Mouse (Mus musculus): Measurements from ENCODE around the gene Plk5.

Plk5 gene

DNA sequence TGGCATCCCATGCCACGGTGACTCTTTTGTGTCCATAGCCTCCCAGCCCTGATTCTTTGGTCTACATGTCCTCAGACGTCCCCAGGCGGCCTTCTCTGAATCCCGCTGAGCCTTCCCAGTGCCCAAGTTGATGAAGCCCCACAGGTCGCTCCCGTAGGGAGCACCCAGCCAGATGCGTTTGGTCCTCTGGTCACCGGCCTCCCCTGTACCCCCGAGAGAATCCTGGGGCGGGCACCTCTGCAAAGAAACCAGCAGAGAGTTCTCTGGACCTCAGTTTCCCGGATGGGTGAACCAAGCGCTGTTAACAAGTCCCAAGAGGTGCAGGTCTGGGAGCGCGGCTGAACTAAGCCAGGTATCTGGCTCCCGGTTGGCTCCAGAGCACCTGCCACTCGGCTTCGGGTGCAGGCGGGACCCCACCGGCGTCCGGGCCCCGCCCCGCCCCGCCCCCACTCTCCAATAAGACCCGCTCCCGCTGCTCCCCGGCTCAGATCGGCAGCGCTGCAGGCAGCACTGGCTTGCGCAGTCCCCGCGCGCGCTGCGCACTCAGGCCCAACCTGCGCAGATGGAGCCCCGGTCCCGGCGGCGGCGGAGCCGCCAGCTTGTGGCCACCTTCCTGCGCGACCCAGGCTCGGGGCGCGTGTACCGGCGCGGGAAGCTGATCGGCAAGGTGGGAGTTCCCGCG is at the start of gene Plk5:
Plk5 (plus strand) TSS at position 459 of the 682 bp plus-strand sequence.
- DNase-seq (ENCODE audit: low spot score in 2 of 2), result no peak

DNA sequence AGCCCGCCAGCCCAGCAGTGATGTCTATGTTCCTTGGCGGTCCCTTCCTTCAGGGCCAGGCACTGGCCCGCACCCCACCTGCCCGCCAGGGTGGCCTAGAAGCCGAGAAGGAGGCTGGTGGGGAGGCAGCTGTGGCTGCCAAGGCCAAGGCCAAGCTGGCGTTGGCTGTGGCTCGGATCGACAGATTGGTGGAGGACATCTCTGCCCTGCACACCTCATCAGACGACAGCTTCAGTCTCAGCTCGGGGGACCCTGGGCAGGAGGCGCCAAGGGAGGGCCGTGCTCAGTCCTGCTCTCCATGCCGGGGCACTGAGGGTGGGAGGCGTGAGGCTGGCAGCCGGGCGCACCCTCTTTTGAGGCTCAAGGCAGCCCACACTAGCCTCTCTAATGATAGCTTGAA is 44.7 kb upstream of the Plk5 start:
- no peak for DNase-seq (ENCODE audit: low spot score in 2 of 2)

DNA sequence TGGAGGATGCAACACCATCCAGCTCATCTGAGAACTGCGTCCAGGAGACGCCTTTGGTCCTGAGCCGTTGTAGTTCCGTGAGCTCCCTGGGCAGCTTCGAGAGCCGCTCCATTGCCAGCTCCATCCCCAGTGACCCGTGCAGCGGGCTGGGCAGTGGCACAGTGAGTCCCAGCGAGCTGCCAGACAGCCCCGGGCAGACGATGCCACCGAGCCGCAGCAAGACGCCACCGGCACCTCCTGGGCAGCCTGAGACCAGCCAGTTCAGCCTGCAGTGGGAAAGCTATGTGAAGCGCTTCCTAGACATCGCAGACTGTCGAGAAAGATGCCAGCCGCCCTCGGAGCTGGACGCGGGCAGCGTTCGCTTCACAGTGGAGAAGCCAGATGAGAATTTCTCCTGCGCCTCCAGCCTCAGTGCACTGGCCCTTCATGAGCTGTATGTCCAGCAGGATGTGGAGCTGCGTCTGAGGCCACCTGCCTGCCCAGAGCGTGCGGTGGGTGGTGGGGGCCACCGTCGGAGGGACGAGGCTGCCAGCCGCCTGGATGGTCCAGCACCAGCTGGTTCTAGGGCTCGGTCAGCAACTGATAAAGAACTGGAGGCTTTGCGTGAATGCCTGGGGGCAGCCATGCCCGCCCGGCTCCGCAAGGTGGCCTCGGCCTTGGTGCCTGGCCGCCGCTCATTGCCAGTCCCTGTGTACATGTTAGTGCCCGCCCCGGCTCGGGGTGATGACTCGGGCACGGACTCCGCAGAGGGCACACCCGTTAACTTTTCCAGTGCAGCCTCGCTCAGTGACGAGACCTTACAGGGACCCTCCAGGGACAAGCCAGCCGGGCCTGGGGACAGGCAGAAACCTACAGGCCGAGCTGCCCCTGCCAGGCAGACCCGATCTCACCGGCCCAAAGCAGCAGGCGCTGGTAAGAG is 43.4 kb upstream of the Plk5 start:
- no peak for DNase-seq (ENCODE audit: low spot score in 2 of 2)

DNA sequence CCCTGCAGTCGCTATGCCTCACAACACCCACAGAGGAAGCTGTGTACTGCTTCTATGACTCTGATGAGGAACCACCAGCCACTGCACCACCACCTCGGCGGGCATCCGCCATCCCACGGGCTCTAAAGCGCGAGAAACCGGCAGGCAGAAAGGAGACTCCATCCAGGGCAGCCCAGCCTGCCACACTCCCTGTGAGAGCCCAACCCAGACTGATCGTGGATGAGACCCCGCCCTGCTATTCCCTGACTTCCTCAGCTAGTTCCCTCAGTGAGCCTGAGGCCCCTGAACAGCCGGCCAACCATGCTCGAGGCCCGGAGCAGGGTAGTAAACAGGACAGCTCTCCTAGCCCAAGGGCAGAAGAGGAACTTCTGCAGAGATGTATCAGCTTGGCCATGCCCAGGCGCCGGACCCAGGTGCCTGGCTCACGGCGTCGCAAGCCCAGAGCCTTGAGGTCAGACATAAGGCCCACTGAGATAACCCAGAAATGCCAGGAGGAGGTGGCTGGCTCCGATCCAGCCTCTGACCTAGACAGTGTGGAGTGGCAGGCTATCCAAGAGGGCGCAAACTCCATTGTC is 42.5 kb upstream of the Plk5 start:
- peak in 1 of 2 experiments; percentile 48 for DNase-seq (ENCODE audit: low spot score in 2 of 2)

DNA sequence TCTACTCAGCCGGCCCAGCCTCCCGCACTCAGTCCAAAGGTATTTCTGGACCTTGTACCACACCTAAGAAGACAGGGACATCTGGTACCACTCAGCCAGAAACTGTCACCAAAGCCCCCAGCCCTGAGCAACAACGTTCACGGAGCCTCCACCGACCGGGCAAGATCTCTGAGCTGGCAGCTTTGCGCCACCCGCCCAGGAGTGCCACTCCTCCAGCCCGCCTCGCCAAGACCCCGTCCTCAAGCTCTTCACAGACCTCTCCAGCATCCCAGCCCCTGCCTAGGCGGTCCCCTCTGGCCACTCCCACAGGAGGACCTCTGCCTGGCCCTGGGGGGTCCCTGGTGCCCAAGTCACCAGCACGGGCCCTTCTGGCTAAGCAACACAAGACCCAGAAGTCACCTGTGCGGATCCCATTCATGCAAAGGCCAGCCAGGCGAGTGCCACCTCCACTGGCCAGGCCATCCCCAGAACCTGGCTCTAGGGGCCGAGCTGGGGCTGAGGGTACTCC is 41.7 kb upstream of the Plk5 start:
- no peak for DNase-seq (ENCODE audit: low spot score in 2 of 2)

DNA sequence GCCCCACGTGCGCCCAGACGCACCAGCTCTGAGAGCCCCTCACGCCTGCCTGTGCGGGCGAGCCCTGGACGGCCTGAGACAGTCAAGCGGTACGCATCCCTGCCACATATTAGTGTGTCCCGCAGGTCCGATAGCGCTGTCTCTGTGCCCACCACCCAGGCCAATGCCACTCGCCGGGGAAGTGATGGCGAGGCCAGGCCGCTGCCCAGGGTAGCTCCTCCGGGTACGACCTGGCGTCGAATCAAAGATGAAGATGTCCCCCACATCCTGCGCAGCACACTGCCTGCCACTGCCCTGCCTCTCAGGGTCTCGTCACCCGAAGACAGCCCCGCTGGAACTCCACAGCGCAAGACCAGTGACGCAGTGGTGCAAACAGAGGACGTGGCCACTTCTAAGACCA is 40.9 kb upstream of the Plk5 start:
- DNase-seq (ENCODE audit: low spot score in 2 of 2), result no peak

DNA sequence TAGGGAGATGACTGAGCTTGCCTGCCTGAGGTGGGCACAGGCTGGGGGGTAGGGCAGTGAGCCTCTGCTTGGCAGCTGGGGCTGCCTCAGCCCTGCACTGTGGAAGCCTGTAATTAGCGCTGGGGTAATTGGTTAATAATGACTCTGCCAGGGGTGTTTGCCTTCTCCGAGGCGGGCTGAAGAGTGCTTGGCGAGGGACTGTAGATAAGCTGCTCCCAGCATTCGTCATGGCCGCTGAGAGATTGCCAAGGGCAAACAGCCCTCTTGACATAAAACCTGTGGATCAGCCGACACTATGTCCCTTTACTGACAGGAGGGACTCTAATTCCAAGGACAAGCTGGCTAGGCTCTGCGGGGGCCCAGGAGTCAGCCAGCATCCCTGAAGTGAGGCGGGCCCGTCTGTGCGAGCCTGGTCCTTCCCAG is 39.9 kb upstream of the Plk5 start:
- no peak for DNase-seq (ENCODE audit: low spot score in 2 of 2)

DNA sequence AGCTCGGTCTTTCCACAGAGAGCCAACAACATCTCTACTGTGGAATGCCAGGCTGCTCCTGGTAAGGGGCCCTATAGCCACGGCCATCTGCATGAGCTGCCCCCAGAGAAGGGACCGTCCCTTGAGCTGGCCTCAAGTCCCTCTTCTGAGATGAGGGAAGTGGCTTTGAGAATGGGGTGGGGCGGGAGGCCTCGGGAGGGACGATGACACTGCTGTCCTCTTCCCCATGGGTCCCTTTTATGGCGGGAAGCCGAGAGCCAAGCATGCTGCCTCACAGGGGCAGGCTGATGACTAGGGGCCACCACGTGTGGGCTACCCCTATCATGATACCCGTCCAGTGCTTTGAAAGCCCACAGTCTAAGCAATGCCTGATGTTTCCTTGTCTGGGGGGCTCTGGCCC is 39.2 kb upstream of the Plk5 start:
- no peak for DNase-seq (ENCODE audit: low spot score in 2 of 2)

DNA sequence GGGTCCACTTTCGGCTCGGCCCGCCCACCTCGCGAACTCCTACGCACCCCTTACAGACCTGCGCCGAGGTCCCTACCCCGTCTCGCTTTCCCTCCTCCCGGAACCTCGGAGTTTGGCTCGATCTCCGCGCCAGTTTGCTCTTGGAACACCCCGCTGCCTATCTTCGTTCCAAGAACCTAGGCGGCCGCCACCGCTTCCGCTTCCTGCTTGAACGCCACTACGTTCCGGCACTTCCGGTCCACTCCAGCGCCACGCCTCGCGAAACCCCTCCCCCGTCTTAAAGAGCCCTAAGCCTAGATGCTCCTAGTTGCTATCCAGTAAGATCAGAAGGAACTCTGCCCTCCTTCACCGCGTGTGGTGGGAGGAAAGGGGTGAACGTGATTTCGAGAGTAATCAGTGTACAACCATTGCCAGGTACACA is 35.9 kb upstream of the Plk5 start, which contains the start of gene 2310011J03Rik:
2310011J03Rik (minus strand) TSS at position 198 of the 421 bp plus-strand sequence.
- peak; percentile 79 to 84 for DNase-seq (ENCODE audit: low spot score in 2 of 2)

DNA sequence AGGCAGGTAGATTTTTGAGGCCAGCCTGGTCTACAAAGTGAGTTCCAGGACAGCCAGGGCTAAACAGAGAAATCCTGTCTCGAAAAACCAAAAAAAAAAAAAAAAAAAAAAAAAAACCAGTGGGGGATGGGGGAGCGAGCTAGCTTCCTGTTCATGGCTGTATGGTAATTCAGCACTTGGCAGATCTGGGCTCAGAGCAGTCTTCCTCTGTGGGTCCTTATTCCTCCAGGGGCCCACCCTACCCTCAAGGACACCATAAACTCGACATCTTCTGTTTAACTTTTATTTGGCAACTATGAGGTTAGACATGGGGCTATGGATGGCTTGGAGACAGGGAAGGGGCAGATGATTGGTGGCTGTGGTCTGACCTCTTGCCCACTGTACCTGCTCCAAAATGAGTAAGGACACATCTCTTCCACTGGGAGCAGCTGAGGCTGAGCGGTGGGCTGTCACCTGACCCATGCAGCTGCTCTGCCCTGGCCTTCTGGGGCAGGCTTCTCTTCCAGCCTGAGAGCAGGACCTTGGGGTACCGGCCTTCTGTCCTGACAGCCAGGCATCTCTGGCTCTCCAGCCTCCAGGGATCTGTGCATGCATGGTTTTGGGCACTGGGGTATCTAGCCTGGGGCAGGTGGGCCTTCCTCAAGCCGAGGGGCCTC is 35.1 kb upstream of the Plk5 start:
- DNase-seq (ENCODE audit: low spot score in 2 of 2), result no peak

DNA sequence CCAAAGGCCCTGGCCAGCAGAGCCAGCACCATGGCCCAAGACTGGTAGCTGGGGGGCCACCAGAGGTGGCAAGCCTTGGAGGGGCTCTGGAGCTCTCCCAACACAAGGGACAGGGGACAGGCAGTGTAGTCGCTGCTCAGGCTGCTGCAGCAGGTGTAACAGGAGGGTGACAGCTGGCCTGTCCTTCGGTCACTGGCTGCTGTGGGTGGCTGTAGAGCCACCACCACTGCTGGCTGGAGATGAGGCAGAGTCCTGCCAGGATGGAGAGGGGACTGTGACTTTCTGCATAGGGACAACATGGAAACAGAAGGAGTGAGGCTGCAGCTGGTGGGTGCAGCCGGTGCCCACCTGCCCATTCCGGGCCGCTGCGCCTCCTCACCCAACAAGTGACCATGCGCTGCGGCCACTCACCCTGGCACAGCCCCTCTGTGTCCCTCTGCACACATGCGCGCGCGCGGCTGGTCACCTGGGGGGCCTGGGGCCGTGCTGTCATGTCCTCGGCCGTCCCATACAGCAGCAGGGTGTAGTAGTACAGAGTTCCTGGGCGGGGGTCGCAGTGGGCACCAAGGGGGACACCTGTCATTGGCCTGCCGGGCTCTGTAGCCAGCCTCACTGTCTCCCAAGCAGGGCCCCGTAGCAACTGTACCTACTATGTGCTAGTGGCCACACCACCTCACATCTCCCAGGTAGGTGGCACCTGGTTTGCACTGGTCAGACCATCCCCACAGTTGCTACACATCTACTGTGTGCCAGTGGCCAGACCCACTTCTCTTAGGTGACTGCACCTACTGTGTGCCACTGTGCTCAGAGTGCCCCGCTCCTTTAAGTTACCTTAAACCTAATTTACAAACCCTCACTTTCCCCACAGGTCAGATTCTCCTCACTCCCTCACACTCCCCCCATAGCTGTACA is 34.3 kb upstream of the Plk5 start:
- DNase-seq (ENCODE audit: low spot score in 2 of 2), result no peak

DNA sequence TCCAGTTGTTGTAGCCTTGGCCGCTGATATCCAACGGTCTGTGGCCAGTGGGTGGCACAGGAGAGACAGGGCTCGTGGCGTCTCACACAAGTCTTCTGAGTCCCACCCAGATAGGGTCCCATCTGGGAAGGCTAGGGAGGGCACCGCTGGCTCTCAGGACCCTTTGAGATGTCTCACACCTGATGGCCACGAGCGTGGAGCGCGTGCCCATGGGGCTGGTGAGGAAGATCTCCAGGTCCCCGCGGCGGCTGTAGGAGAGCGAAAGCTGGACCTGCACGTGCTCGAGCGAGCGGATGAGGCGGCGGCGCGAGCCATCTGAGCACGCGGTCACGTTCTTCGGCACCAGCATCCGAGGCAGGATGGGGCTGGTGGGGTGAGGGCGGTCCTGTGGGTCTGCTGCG is 33.4 kb upstream of the Plk5 start:
- no peak for DNase-seq (ENCODE audit: low spot score in 2 of 2)

DNA sequence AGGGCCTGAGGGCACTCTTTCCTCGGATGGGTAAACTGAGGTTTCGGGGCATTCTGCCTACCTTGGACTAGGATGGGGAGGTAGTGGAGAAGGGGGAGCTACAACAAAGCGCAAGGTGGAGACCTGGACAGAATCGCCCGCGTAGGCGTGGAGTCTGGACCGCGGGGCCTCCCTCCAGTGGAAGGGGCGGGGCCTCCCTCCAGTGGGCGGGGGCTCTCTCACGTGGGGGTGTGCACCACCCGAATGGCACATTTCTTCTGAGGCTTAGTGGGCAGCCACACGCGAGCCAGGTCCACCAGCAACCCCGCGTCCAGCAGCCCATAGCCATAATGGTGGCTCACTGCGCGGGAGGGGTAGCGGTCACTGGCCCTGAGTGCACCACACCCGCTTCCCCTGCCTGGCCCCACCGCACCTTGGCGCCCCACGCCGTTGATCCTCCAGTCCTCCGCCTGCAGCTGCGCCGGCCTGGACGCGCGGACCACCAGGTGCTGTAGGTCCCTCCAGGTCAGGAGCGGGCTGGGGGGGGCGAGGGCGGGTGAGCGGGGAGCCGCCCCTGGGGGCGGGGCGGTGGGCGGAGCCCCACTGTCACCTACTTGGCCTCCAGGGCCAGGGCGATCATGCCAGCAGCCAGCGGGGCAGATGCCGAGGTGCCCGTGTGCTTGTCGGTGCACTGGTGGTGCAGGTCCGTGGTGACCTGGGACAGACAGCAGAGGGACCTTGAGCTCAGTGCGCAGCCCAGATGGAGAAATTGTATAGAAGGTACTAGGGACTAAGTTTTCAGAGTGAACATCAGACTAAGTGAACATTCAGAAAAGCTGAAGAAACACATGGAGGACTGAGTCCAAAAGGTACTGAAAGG is 32.8 kb upstream of the Plk5 start:
- peak; percentile 55 to 68 for DNase-seq (ENCODE audit: low spot score in 2 of 2)

DNA sequence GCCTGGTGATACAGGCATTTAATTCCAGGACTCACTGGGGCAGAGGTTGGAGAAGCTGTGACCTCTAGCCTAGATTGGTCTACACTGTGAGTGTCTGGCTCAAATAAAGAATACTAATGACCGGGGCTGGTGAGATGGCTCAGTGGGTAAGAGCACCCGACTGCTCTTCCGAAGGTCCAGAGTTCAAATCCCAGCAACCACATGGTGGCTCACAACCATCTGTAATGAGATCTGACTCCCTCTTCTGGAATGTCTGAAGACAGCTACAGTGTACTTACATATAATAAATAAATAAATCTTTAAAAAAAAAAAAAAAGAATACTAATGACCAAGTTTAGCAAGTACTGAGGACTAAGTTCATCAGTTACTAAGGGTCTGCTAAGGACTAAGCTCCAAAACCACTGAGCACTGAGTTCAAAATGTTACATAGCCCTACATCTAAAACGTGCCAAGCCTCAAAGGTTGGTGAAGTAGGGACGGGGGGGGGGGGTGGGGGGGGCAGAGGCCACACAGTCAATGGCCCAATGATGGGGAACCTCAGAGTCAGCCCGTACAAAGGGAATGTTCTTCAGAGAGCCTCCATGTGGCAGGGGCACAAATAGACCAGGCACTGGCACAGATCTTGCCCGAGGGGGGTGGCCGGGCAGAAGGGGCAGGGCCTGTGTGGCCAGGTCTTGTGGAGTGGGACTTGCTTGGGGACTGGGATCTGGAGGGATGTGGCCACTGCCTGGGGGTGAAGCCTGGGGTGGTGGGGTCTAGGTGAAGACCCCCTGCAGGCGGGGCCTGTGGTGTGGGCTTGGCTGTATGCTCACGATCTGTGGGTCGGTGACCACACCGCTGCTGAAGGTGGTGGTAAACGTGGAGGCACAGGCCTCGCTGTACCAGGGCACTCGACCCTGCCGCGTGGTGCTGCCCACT is 31.9 kb upstream of the Plk5 start:
- no peak for DNase-seq (ENCODE audit: low spot score in 2 of 2)

DNA sequence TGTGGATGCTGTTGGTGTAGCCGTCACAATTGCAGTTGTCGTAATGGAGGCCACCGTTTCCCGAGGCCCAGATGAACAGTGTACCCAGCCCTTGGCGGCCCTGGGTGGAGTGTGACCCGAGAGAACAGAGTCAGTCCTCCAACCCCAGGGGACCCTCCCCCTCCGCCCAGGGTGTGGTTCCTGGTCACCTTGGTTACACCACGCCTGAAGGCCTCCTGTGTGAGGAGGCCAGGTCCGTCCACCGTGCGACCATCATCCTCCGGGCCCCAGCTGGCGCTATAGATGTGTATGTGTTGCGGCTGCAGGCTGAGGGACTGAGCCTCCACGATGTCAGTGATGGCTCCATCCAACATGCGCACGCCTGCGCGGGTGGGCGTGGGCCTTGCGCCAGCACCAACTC is 31.2 kb upstream of the Plk5 start:
- no peak for DNase-seq (ENCODE audit: low spot score in 2 of 2)

DNA sequence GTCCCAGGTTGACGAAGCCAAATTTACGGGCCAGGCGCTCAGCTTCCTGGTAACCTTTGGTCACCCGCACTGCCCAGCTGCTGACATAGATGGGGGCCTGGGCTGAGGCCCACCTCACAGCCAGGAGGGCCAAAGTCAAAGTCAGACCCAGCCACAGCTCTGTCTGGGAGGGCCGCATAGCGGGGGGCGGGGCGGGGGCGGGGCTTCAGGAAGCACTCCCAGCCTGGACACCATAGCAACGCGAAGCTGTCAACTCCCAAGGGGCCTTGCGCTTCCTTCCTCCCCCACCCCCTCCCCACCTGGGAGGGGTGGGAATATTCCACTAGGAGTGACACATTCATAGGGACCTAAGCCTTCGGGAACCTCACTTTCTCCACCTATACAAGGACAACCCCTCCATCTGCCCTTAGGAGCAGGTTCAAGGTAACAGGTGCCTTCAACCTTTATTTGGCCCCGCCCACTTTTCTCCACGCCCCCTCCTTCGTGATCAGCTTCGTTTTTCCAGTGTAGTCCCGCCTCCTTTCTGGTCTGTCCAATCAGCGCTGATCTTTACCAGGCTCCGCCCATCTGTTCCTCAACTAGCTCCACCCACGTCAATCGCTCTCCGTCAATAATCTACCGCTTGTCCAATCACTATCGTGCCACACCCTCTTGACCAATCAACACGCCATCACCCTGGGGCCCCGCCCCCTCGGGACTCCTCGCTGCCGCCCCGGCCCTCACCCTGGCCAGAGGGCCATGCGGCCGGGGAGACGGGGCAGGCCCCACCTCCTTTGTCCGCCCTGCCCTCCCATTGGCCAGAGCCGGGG is 26.8 kb upstream of the Plk5 start, which contains the start of the genes Pcsk4 and Reep6:
Pcsk4 (minus strand) TSS at position 226 of the 809 bp plus-strand sequence.
Reep6 (plus strand) TSS at position 681 of the 809 bp plus-strand sequence.
- peak; percentile 87 to 88 for DNase-seq (ENCODE audit: low spot score in 2 of 2)

DNA sequence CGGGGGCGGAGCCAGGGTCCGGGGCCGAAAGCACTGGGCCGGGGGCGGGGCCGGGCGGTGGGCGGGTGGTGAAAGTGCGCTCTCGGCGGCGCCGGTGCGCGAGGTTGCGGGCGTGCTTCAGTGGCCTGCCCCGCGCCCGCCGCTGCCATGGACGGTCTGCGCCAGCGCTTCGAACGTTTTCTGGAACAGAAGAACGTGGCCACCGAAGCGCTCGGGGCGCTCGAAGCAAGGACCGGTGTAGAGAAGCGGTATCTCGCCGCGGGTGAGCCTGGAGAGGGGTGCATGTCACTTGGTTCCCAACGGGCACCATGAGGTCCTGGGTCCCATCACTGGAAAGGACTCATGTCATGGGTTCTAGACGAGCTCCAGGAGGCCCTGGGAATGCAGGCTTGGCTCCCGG is 26.2 kb upstream of the Plk5 start:
- no peak for DNase-seq (ENCODE audit: low spot score in 2 of 2)

DNA sequence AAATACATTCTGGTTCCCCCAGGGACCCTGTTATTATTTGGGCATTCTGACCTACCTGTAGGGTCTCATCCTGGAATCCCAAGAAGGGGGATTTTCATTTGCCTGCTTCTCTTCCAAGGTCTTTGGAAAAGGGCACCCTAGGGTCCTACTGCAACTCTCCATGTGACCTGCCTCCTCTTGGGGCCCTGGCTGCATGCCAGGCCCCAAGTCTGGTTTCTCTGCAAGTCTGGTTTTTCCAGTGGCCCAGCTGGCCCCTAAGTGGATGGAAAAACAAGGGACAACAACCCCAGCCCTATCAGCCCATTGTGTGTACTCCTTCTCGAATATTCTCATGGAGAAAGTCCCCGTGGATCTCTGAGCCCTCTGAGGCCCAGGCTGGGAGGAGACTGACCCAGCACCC is 25.4 kb upstream of the Plk5 start:
- no peak for DNase-seq (ENCODE audit: low spot score in 2 of 2)

Measured in spleen, postnatal 14 days (tissue).